Mouse (Mus musculus) myocyte (in vitro differentiated cells): ENCODE results near the gene Mapk10. TPM values are rescaled to one million over a fixed set of nuclear protein-coding genes. Genes with fewer than 3 reads are reported as not detected.

Source experiments
- H3K27me3 ChIP-seq: one replicate; pipeline ENCODE4 v1.6.1; 2011; ENCODE audit not compliant: control insufficient read depth, insufficient read depth, insufficient read length
- H3K36me3 ChIP-seq: one replicate; pipeline ENCODE4 v1.6.1; 2011; ENCODE audit not compliant: control insufficient read depth, insufficient read depth
- H3K4me2 ChIP-seq: one replicate; pipeline ENCODE4 v1.6.1; 2011; ENCODE audit warnings: low read depth, control low read depth
- H3K4me3 ChIP-seq: one replicate; pipeline ENCODE4 v1.5.1; 2011; ENCODE audit warnings: mild to moderate bottlenecking, control low read depth, moderate library complexity
- H3K79me2 ChIP-seq: one replicate; pipeline ENCODE4 v1.6.1; 2011; ENCODE audit not compliant: control insufficient read depth, insufficient read depth
- H3ac ChIP-seq: one replicate; pipeline ENCODE4 v1.6.1; 2011; ENCODE audit not compliant: control insufficient read depth, insufficient read length
- CEBPB ChIP-seq: IDR thresholded peaks from 2 replicates; pipeline ENCODE4 v1.6.1; 2011; ENCODE audit warnings: mild to moderate bottlenecking, moderate library complexity; ENCODE audit not compliant: poor library complexity, insufficient read depth, severe bottlenecking
- E2F4 ChIP-seq: IDR thresholded peaks from one replicate; pipeline ENCODE4 v1.6.1; 2011; ENCODE audit warnings: mild to moderate bottlenecking, control low read depth, moderate library complexity; ENCODE audit not compliant: insufficient read depth
- MAX ChIP-seq: IDR thresholded peaks from one replicate; pipeline ENCODE4 v1.6.1; 2011; ENCODE audit warnings: low read depth, mild to moderate bottlenecking, control low read depth
- MYOD1 ChIP-seq, 3 experiments: IDR thresholded peaks; one replicate each; pipeline ENCODE4 v1.6.1; 2011; ENCODE audit warnings: control low read depth in 2 of 3, low read depth in 2 of 3, mild to moderate bottlenecking in 2 of 3, moderate library complexity in 1 of 3; ENCODE audit not compliant: insufficient read length in 2 of 3, control insufficient read depth in 1 of 3
- MYOG ChIP-seq, 3 experiments: IDR thresholded peaks; one replicate each; pipeline ENCODE4 v1.6.1; 2011; ENCODE audit warnings: control low read depth in 2 of 3, low read depth in 2 of 3, mild to moderate bottlenecking in 2 of 3; ENCODE audit not compliant: insufficient read length in 2 of 3, control insufficient read depth in 1 of 3, insufficient read depth in 1 of 3
- POLR2A ChIP-seq: IDR thresholded peaks from one replicate; pipeline ENCODE4 v1.6.1; 2011; ENCODE audit warnings: low read depth, mild to moderate bottlenecking, control low read depth, moderate library complexity; ENCODE audit not compliant: insufficient read length
- POLR2AphosphoS2 ChIP-seq: IDR thresholded peaks from one replicate; pipeline ENCODE4 v1.6.1; 2011; ENCODE audit warnings: low read depth, control low read depth; ENCODE audit not compliant: insufficient read length
- REST ChIP-seq: IDR thresholded peaks from one replicate; pipeline ENCODE4 v1.6.1; 2011; ENCODE audit warnings: mild to moderate bottlenecking, control low read depth, moderate library complexity; ENCODE audit not compliant: insufficient read depth, insufficient read length
- SRF ChIP-seq: IDR thresholded peaks from one replicate; pipeline ENCODE4 v1.6.1; 2011; ENCODE audit warnings: low read depth; ENCODE audit not compliant: control insufficient read depth, insufficient read length
- TCF12 ChIP-seq: IDR thresholded peaks from one replicate; pipeline ENCODE4 v1.6.1; 2011; ENCODE audit warnings: mild to moderate bottlenecking, control low read depth; ENCODE audit not compliant: poor library complexity, insufficient read depth, severe bottlenecking
- TCF3 ChIP-seq: IDR thresholded peaks from one replicate; pipeline ENCODE4 v1.6.1; 2011; ENCODE audit warnings: low read depth, control low read depth; ENCODE audit not compliant: insufficient read length
- USF1 ChIP-seq: IDR thresholded peaks from one replicate; pipeline ENCODE4 v1.6.1; 2011; ENCODE audit warnings: low read depth, mild to moderate bottlenecking, control low read depth, moderate library complexity
- polyA plus RNA-seq: library from polyadenylated mRNA; unstranded; fragments of >200 nt; fragmentation: generic; extraction: Trizol; gene quantifications from one replicate; pipeline ENCODE4 v1.2.1, GENCODE M21; 2012; ENCODE audit warnings: missing spikeins

Gene Mapk10
- polyA plus RNA-seq, 1 experiment = 0.05 TPM

DNA sequence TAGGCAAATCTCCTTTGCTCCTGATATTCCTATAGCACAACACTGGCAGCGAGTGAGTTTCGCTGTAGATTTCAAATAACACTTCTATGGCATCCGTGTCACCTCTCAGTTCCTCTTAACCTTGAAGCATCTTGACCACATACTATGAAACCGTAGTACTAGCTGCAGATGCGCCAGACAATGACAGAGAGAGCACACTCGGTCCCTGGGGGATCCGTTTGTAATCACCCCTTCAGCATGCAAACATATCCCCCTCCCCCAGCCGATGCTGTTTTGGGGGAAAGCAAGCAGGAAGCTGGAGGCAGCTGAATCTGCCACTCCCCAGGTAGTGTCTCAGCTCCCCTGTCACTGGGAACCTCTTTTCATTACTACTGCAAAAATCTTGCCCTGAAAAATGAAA lies 2.3 kb downstream of the Mapk10 start:
- H3K4me3 ChIP-seq = no peak overlapping the region
- H3ac ChIP-seq = no peak overlapping the region
- no peak for TF ChIP-seq MAX
- TF ChIP-seq MYOD1 (IDR thresholded peaks at IDR 0.05; ENCODE audit: control insufficient read depth in 1 of 3, insufficient read length in 2 of 3, low read depth in 2 of 3) = no peak
- no peak for TF ChIP-seq REST
- TF ChIP-seq TCF3 = no peak
- TF ChIP-seq POLR2AphosphoS2 = no peak
- no peak for TF ChIP-seq SRF
- no peak for TF ChIP-seq POLR2A
- no peak for TF ChIP-seq CEBPB
- TF ChIP-seq E2F4 = no peak
- no peak for TF ChIP-seq USF1
- TF ChIP-seq MYOG (IDR thresholded peaks at IDR 0.05; ENCODE audit: control insufficient read depth in 1 of 3, insufficient read depth in 1 of 3, insufficient read length in 2 of 3, low read depth in 2 of 3) = no peak
- no peak for TF ChIP-seq TCF12
- no peak overlapping the region for H3K4me2 ChIP-seq
- no peaks in the 10 kb centered on the region for H3K79me2 ChIP-seq
- no peaks in the 10 kb centered on the region for H3K36me3 ChIP-seq
- H3K27me3 ChIP-seq = no peaks in the 10 kb centered on the region

GRCm38 (mm10) chr5:103208021-103208511 lies 3.1 kb downstream of the Mapk10 start:
- H3K4me3 ChIP-seq = no peak overlapping the region
- H3ac ChIP-seq = no peak overlapping the region
- H3K79me2 ChIP-seq = no peaks in the 10 kb centered on the region
- H3K27me3 ChIP-seq = no peaks in the 10 kb centered on the region
- TF ChIP-seq E2F4 = no peak
- no peaks in the 10 kb centered on the region for H3K36me3 ChIP-seq
- no peak overlapping the region for H3K4me2 ChIP-seq

- no peak overlapping the region for H3K4me2 ChIP-seq
- no peaks in the 10 kb centered on the region for H3K36me3 ChIP-seq
- H3ac ChIP-seq = no peak overlapping the region
- TF ChIP-seq TCF3 (no peak), MAX (no peak), MYOG (IDR thresholded peaks at IDR 0.05; ENCODE audit: control insufficient read depth in 1 of 3, insufficient read depth in 1 of 3, insufficient read length in 2 of 3, low read depth in 2 of 3) (no peak), TCF12 (no peak), POLR2A (no peak), POLR2AphosphoS2 (no peak), SRF (no peak), CEBPB (no peak), E2F4 (no peak), USF1 (no peak)
- no peaks in the 10 kb centered on the region for H3K27me3 ChIP-seq
- no peaks in the 10 kb centered on the region for H3K79me2 ChIP-seq
- no peak overlapping the region for H3K4me3 ChIP-seq
Measured at GRCm38 (mm10) chr5:103197796-103198325, 13.3 kb downstream of the Mapk10 start.

DNA sequence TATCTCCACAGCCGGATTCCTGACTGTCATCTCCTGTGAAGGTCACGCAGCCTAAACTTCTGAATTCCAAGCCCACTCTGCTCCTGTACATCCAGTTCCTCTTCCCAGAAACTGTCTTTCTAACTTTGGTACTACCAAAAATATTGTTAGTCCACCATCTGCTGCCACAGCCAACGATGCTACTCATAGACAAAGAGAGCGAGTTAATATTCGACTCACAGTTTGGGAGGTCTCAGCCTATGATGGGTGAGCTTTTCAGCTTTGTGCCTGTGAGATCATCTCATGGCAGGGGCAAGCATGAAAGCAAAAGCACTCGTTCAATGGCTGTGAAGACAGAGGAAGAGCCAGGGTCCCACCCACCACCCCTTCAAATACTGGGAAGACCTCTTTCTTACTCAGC lies 16.6 kb downstream of the Mapk10 start:
- Histone ChIP-seq H3K79me2 (no peaks in the 10 kb centered on the region), H3K4me2 (no peak overlapping the region), H3ac (no peak overlapping the region), H3K36me3 (no peaks in the 10 kb centered on the region), H3K4me3 (no peak overlapping the region), H3K27me3 (no peaks in the 10 kb centered on the region)
- no peak for TF ChIP-seq POLR2AphosphoS2
- no peak for TF ChIP-seq CEBPB
- no peak for TF ChIP-seq MAX
- TF ChIP-seq USF1 = no peak

- no peak for TF ChIP-seq CEBPB
- TF ChIP-seq SRF = no peak
- no peak for TF ChIP-seq MAX
- TF ChIP-seq E2F4 = no peak
- TF ChIP-seq POLR2A = no peak
- TF ChIP-seq TCF3 = no peak
- no peak for TF ChIP-seq MYOG (IDR thresholded peaks at IDR 0.05; ENCODE audit: control insufficient read depth in 1 of 3, insufficient read depth in 1 of 3, insufficient read length in 2 of 3, low read depth in 2 of 3)
- no peak for TF ChIP-seq REST
- no peak for TF ChIP-seq TCF12
- no peak for TF ChIP-seq MYOD1 (IDR thresholded peaks at IDR 0.05; ENCODE audit: control insufficient read depth in 1 of 3, insufficient read length in 2 of 3, low read depth in 2 of 3)
- no peak for TF ChIP-seq USF1
- TF ChIP-seq POLR2AphosphoS2 = no peak
Measured at GRCm38 (mm10) chr5:103193700-103194099, 17.4 kb downstream of the Mapk10 start.

More at GRCm38 (mm10) chr5:103193700-103194099, 17.4 kb downstream of the Mapk10 start:
- H3ac ChIP-seq = no peak overlapping the region
- no peak overlapping the region for H3K4me3 ChIP-seq
- H3K4me2 ChIP-seq = no peak overlapping the region
- H3K79me2 ChIP-seq = no peaks in the 10 kb centered on the region
- H3K36me3 ChIP-seq = no peaks in the 10 kb centered on the region
- no peaks in the 10 kb centered on the region for H3K27me3 ChIP-seq
